Mouse (Mus musculus): ENCODE results near the gene Gba. TPM values are rescaled to one million over a fixed set of nuclear protein-coding genes. Genes with fewer than 3 reads are reported as not detected.

Gene Gba
- polyA plus RNA-seq, 1 experiment from 2014 or later, result 48.8 TPM

DNA sequence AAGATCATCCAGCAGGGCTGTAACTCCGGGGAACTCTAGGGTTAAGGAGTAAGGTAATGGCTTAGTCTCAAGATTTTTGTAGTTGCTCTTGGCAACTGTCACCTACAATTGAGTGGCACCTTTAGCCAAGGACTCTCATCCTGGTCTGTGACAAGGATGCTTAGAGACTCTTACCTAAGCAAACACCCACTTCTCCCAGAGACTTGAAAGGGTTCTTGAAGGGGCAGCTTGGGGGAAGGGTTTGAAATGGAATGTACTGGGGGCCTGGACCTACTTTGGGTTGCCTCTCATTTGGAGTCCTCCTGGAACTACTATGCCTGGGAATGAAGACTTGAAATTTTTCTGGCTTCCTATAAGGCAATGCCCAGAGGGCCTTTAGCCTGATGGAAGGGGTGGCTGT is 15.5 kb downstream of the Gba start:
- no peak for DNase-seq (ENCODE audit: low spot score)
- 86% methylated on average over 1 of the region's 1 CpGs for WGBS
- ATAC-seq (ENCODE audit: low FRiP score), result no peak
- Histone ChIP-seq H3K4me2 (replicated peaks) (no peak overlapping the region), H3K4me3 (replicated peaks; ENCODE audit: low read length) (no peak overlapping the region), H3K4me1 (replicated peaks; ENCODE audit: control insufficient read depth, insufficient read depth, low read length) (peaks cover 9% of the 10 kb centered on the region), H3K27ac (no peak overlapping the region), H3K9me3 (ENCODE audit: control insufficient read depth, low read length) (no peaks in the 10 kb centered on the region), H3K27me3 (ENCODE audit: control insufficient read depth, insufficient read depth, low read length) (no peaks in the 10 kb centered on the region), H3K9ac (no peak overlapping the region), H3K36me3 (replicated peaks; ENCODE audit: control insufficient read depth, insufficient read depth) (no peaks in the 10 kb centered on the region; the same call in 1 of the 2 replicates)

GRCm38 (mm10) chr3:89219546-89219945 is 16.8 kb downstream of the Gba start:
- Histone ChIP-seq H3K4me3 (replicated peaks; ENCODE audit: low read length) (no peak overlapping the region), H3K36me3 (replicated peaks; ENCODE audit: control insufficient read depth, insufficient read depth) (no peaks in the 10 kb centered on the region; the same call in 1 of the 2 replicates), H3K9ac (no peak overlapping the region), H3K9me3 (ENCODE audit: control insufficient read depth, low read length) (no peaks in the 10 kb centered on the region), H3K4me1 (replicated peaks; ENCODE audit: control insufficient read depth, insufficient read depth, low read length) (peaks cover 14% of the 10 kb centered on the region), H3K27me3 (ENCODE audit: control insufficient read depth, insufficient read depth, low read length) (no peaks in the 10 kb centered on the region), H3K27ac (no peak overlapping the region), H3K4me2 (replicated peaks) (no peak overlapping the region)
- WGBS, result 53% methylated on average over 8 of the region's 8 CpGs
- ATAC-seq (ENCODE audit: low FRiP score) (no peak), DNase-seq (ENCODE audit: low spot score) (no peak)

DNA sequence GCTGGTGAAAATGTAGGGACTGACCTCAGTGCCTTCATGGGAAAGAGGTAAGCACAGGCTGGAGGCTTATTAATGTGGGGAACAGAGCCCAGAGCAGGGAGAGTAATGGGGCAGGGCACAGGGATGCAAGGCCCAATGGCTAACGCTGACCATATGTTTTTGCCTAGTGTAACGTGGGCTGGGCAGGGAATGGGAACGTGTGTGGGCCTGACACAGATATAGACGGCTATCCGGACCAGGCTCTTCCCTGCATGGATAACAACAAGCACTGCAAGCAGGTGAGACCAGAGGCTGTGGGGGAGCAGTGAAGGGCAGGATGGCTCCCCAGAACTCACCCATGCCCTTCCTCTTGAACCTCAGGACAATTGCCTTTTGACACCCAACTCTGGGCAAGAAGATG is 18.4 kb downstream of the Gba start:
- H3K36me3 ChIP-seq (replicated peaks; ENCODE audit: control insufficient read depth, insufficient read depth), result no peaks in the 10 kb centered on the region; the same call in 1 of the 2 replicates
- H3K4me1 ChIP-seq (replicated peaks; ENCODE audit: control insufficient read depth, insufficient read depth, low read length), result peaks cover 19% of the 10 kb centered on the region
- no peak overlapping the region for H3K4me3 ChIP-seq (replicated peaks; ENCODE audit: low read length)
- H3K27ac ChIP-seq, result no peak overlapping the region
- H3K27me3 ChIP-seq (ENCODE audit: control insufficient read depth, insufficient read depth, low read length), result no peaks in the 10 kb centered on the region
- 61% methylated on average over 5 of the region's 5 CpGs for WGBS
- H3K4me2 ChIP-seq (replicated peaks), result no peak overlapping the region
- H3K9ac ChIP-seq, result no peak overlapping the region
- DNase-seq (ENCODE audit: low spot score) (no peak), ATAC-seq (ENCODE audit: low FRiP score) (no peak)
- no peaks in the 10 kb centered on the region for H3K9me3 ChIP-seq (ENCODE audit: control insufficient read depth, low read length)

GRCm38 (mm10) chr3:89224796-89225195 is 22.1 kb downstream of the Gba start:
- no peak for ATAC-seq (ENCODE audit: low FRiP score)

DNA sequence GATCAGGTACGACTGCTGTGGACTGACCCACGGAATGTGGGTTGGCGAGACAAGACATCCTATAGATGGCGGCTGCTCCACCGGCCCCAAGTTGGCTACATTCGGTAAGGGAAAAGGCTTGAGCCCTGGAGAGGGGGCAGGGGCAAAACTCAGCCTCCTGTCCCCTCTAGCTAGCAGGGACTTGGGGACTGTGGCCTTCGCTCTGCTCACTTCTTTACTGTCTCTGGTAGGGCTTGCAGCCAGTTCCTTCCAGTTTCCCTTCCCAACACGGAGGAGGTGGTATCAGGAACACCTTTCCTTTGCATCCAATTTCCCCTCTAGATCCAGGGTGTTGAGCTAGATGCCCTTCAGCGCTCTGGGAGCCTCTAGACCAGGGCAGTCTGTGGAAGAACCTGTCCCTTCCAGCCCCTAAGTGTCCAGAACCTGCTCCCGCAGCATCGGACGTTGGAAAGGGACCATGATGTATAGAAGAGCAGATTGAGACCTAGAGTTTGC is 22.6 kb downstream of the Gba start:
- peaks cover 35% of the 10 kb centered on the region for H3K4me1 ChIP-seq (replicated peaks; ENCODE audit: control insufficient read depth, insufficient read depth, low read length)
- H3K4me2 ChIP-seq (replicated peaks), result peak overlapping the region; percentile 56
- no peaks in the 10 kb centered on the region for H3K27me3 ChIP-seq (ENCODE audit: control insufficient read depth, insufficient read depth, low read length)
- ATAC-seq (ENCODE audit: low FRiP score) (no peak), DNase-seq (ENCODE audit: low spot score) (no peak)
- no peaks in the 10 kb centered on the region; the same call in 1 of the 2 replicates for H3K36me3 ChIP-seq (replicated peaks; ENCODE audit: control insufficient read depth, insufficient read depth)
- 16% methylated on average over 12 of the region's 12 CpGs for WGBS
- H3K9me3 ChIP-seq (ENCODE audit: control insufficient read depth, low read length), result no peaks in the 10 kb centered on the region
- H3K27ac ChIP-seq, result peak overlapping the region; percentile 81
- H3K9ac ChIP-seq, result peak overlapping the region; percentile 66
- peak overlapping the region; percentile 38 for H3K4me3 ChIP-seq (replicated peaks; ENCODE audit: low read length)

More at GRCm38 (mm10) chr3:89224796-89225195, 22.1 kb downstream of the Gba start:
- Histone ChIP-seq H3K27ac (peak overlapping the region; percentile 81), H3K9me3 (ENCODE audit: control insufficient read depth, low read length) (no peaks in the 10 kb centered on the region), H3K4me3 (replicated peaks; ENCODE audit: low read length) (peak overlapping the region; percentile 38), H3K4me2 (replicated peaks) (peak overlapping the region; percentile 56), H3K9ac (peak overlapping the region; percentile 66), H3K27me3 (ENCODE audit: control insufficient read depth, insufficient read depth, low read length) (no peaks in the 10 kb centered on the region), H3K36me3 (replicated peaks; ENCODE audit: control insufficient read depth, insufficient read depth) (no peaks in the 10 kb centered on the region; the same call in 1 of the 2 replicates), H3K4me1 (replicated peaks; ENCODE audit: control insufficient read depth, insufficient read depth, low read length) (peaks cover 35% of the 10 kb centered on the region)
- WGBS, result 24% methylated on average over 11 of the region's 11 CpGs
- DNase-seq (ENCODE audit: low spot score), result no peak

DNA sequence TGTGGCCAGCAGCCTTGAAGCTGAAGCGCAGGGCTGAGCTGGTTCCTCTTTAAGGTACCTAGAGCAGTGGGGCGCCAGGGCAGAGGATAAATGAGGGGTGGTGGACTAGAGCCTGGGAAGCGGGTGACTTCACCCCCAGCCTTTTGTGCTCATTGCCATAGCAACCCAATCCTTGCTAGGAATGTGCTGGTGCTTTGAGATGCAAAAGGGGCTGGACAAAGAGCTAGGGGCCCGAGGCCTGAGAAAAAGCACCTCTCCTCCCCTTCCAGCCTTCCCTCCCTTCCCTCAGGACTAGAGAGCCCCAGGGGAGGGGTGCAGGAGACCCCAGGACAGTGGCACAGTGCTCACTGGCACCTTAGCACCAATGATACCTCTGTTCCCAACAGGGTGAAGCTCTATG is 23.2 kb downstream of the Gba start:
- Histone ChIP-seq H3K9ac (peak overlapping the region; percentile 66), H3K9me3 (ENCODE audit: control insufficient read depth, low read length) (no peaks in the 10 kb centered on the region), H3K27ac (peak overlapping the region; percentile 81), H3K27me3 (ENCODE audit: control insufficient read depth, insufficient read depth, low read length) (no peaks in the 10 kb centered on the region), H3K4me1 (replicated peaks; ENCODE audit: control insufficient read depth, insufficient read depth, low read length) (peaks cover 35% of the 10 kb centered on the region), H3K4me2 (replicated peaks) (peak overlapping the region; percentile 56), H3K36me3 (replicated peaks; ENCODE audit: control insufficient read depth, insufficient read depth) (no peaks in the 10 kb centered on the region; the same call in 1 of the 2 replicates), H3K4me3 (replicated peaks; ENCODE audit: low read length) (peak overlapping the region; percentile 38)
- peak; percentile 69 for ATAC-seq (ENCODE audit: low FRiP score)
- DNase-seq (ENCODE audit: low spot score), result peak; percentile 74
- WGBS, result 10% methylated on average over 4 of the region's 4 CpGs

DNA sequence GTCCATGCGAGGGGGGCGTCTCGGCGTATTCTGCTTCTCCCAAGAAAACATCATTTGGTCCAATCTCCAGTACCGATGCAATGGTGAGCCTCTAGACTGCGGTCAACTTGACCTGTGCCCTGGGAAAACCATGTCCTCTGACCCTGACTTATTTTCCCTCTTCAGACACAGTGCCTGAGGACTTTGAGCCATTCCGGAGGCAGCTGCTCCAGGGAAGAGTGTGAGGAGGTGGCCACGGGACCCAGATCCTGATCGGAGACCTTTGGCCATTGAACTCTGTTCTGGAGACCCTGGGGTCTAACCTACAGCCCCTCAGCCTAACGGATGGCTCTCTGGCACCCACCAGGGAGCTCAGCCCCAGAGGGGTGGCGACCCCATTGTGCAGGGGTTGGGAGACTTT is 23.6 kb downstream of the Gba start:
- Histone ChIP-seq H3K4me3 (replicated peaks; ENCODE audit: low read length) (peak overlapping the region; percentile 38), H3K27ac (peak overlapping the region; percentile 81), H3K9me3 (ENCODE audit: control insufficient read depth, low read length) (no peaks in the 10 kb centered on the region), H3K4me2 (replicated peaks) (peak overlapping the region; percentile 56), H3K4me1 (replicated peaks; ENCODE audit: control insufficient read depth, insufficient read depth, low read length) (peaks cover 35% of the 10 kb centered on the region), H3K27me3 (ENCODE audit: control insufficient read depth, insufficient read depth, low read length) (no peaks in the 10 kb centered on the region), H3K9ac (peak overlapping the region; percentile 66), H3K36me3 (replicated peaks; ENCODE audit: control insufficient read depth, insufficient read depth) (no peaks in the 10 kb centered on the region; the same call in 1 of the 2 replicates)
- DNase-seq (ENCODE audit: low spot score), result no peak
- WGBS, result 8% methylated on average over 11 of the region's 11 CpGs
- ATAC-seq (ENCODE audit: low FRiP score), result no peak

GRCm38 (mm10) chr3:89226900-89227299 is 24.2 kb downstream of the Gba start, which contains the start of gene Mtx1:
Mtx1 (minus strand) TSS chr3:89227088.
- H3K4me1 ChIP-seq (replicated peaks; ENCODE audit: control insufficient read depth, insufficient read depth, low read length), result peaks cover 35% of the 10 kb centered on the region
- H3K27me3 ChIP-seq (ENCODE audit: control insufficient read depth, insufficient read depth, low read length), result no peaks in the 10 kb centered on the region
- peak within 1 kb of the TSS; percentile 38 for H3K4me3 ChIP-seq (replicated peaks; ENCODE audit: low read length)
- peak within 1 kb of the TSS; percentile 56 for H3K4me2 ChIP-seq (replicated peaks)
- WGBS, result 3% methylated on average over 21 of the region's 21 CpGs
- no peaks in the 10 kb centered on the region for H3K9me3 ChIP-seq (ENCODE audit: control insufficient read depth, low read length)
- peak within 1 kb of the TSS; percentile 66 for H3K9ac ChIP-seq
- DNase-seq (ENCODE audit: low spot score) (no peak), ATAC-seq (ENCODE audit: low FRiP score) (no peak)
- no peaks in the 10 kb centered on the region; the same call in 1 of the 2 replicates for H3K36me3 ChIP-seq (replicated peaks; ENCODE audit: control insufficient read depth, insufficient read depth)
- H3K27ac ChIP-seq, result peak within 1 kb of the TSS; percentile 81

DNA sequence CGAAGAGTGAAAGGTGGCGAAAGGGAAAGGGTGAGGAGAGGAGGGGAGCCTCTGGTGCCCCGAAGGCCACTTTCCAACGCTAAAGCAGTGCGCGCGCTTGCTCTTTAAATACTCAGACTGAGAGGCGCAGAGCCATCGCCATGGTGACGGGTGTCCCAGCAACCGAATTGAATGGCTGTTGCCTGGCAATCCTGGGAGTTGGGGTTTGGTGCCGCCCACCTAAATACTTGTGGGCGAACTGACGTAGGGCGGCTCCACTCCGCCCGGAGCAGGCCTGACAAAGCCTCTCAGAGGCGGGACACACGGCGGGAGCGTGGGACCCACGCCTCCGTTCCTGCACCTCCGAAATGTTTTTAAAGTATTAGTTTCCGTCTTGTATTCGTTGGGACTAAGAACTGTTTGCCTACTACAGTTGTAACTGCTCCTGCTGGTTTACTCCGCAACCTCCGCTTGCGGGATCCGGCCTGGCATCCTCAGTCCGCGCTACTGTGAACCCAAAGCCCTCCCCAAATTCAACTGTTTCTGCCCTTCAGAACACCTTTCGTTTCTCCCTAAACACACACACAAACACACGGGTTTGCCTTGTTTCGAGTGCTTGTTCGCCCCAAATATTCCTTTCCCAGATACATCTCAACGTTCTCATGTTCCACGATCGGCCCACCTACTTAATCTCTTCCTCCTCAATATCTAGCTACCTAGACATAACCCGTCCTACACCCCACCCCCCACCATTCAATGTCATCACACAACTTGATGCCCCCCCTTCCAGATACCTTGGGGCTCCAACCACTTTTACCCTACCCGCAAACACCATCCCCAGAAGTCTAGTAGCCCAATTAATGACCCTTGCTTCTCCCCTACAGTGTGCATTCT is 24.8 kb downstream of the Gba start:
- no peaks in the 10 kb centered on the region for H3K27me3 ChIP-seq (ENCODE audit: control insufficient read depth, insufficient read depth, low read length)
- peak overlapping the region; percentile 81 for H3K27ac ChIP-seq
- H3K36me3 ChIP-seq (replicated peaks; ENCODE audit: control insufficient read depth, insufficient read depth), result no peaks in the 10 kb centered on the region
- H3K9ac ChIP-seq, result peak overlapping the region; percentile 66
- H3K9me3 ChIP-seq (ENCODE audit: control insufficient read depth, low read length), result no peaks in the 10 kb centered on the region
- peak overlapping the region; percentile 38 for H3K4me3 ChIP-seq (replicated peaks; ENCODE audit: low read length)
- peaks cover 35% of the 10 kb centered on the region for H3K4me1 ChIP-seq (replicated peaks; ENCODE audit: control insufficient read depth, insufficient read depth, low read length)
- DNase-seq (ENCODE audit: low spot score) (peak; percentile 90), ATAC-seq (ENCODE audit: low FRiP score) (peak; percentile 67)
- peak overlapping the region; percentile 56 for H3K4me2 ChIP-seq (replicated peaks)
- 2% methylated on average over 41 of the region's 41 CpGs for WGBS
